Mouse (Mus musculus) ES-Bruce4 (cell line): ENCODE results near the gene Itk. TPM values are rescaled to one million over a fixed set of nuclear protein-coding genes. Genes with fewer than 3 reads are reported as not detected.

Source experiments
- H3K27ac ChIP-seq: 2 replicates; pipeline ENCODE4 v1.5.1; 2012; ENCODE audit warnings: low read length, inconsistent platforms; ENCODE audit not compliant: insufficient read depth
- H3K27me3 ChIP-seq: 2 replicates; pipeline ENCODE4 v1.6.1; 2012; ENCODE audit warnings: mild to moderate bottlenecking, low read length, inconsistent platforms; ENCODE audit not compliant: control insufficient read depth, poor library complexity, insufficient read depth, severe bottlenecking
- H3K36me3 ChIP-seq: 2 replicates; pipeline ENCODE4 v1.6.1; 2012; ENCODE audit warnings: inconsistent platforms, mild to moderate bottlenecking, low read length, moderate library complexity; ENCODE audit not compliant: control insufficient read depth, poor library complexity, insufficient read depth, severe bottlenecking
- H3K4me1 ChIP-seq: one replicate; pipeline ENCODE4 v1.8.1; 2011; ENCODE audit warnings: low read length; ENCODE audit not compliant: control insufficient read depth, insufficient read depth
- H3K4me3 ChIP-seq: 2 replicates; pipeline ENCODE4 v1.5.1; 2011; ENCODE audit warnings: low read depth, mild to moderate bottlenecking, low read length
- H3K9ac ChIP-seq: 2 replicates; pipeline ENCODE4 v1.6.1; 2012; ENCODE audit warnings: low read depth, mild to moderate bottlenecking, inconsistent platforms; ENCODE audit not compliant: poor library complexity, severe bottlenecking
- H3K9me3 ChIP-seq: replicated peaks from 2 replicates; pipeline ENCODE4 v1.6.1; 2012; ENCODE audit warnings: mild to moderate bottlenecking, low read length, inconsistent platforms; ENCODE audit not compliant: control insufficient read depth, poor library complexity, insufficient read depth, severe bottlenecking
- CTCF ChIP-seq: IDR thresholded peaks from one replicate; pipeline ENCODE4 v1.8.1; 2011; ENCODE audit warnings: low read depth, low read length
- EP300 ChIP-seq: IDR thresholded peaks from 2 replicates; pipeline ENCODE4 v1.6.1; 2011; ENCODE audit warnings: low read depth, low read length; ENCODE audit not compliant: insufficient read depth
- POLR2A ChIP-seq: IDR thresholded peaks from one replicate; pipeline ENCODE4 v1.8.1; 2011; ENCODE audit warnings: low read length; ENCODE audit not compliant: insufficient read depth
- polyA plus RNA-seq: library from polyadenylated mRNA; stranded (reverse); fragments of >200 nt; gene quantifications from 2 replicates; pipeline ENCODE4 v1.2.4, GENCODE M21; 2011; ENCODE audit warnings: low read depth; ENCODE audit not compliant: missing spikeins, insufficient read depth, insufficient read length

The Itk gene
- polyA plus RNA-seq, 1 experiment = not detected

DNA sequence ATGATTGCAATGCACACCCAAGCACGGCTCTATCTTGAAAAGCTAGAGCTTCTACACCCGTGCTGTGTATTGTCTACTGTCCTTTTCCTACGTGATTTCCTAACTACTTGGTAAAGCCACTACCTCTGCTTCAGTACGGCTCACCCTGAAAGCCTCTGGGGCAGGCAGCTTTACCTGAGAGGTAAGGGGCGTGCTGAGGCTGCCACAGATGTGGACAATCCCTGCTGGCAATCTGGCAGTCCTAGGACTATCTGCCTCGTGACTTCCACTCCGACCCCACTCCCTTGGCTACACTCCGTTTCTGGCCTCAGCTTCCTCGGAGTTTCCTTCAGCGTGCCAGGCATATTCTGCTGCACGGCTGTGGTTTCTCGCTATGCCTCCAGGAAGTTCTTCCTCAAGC lies 12.2 kb upstream of the Itk start:
- TF ChIP-seq POLR2A = no peak
- no peak for TF ChIP-seq CTCF
- TF ChIP-seq EP300 = no peak
- Histone ChIP-seq H3K36me3 (no peaks in the 10 kb centered on the region), H3K27ac (no peak overlapping the region), H3K4me1 (no peaks in the 10 kb centered on the region), H3K27me3 (no peaks in the 10 kb centered on the region), H3K9ac (no peak overlapping the region), H3K4me3 (no peak overlapping the region), H3K9me3 (no peaks in the 10 kb centered on the region)

- Histone ChIP-seq H3K27ac (no peak overlapping the region), H3K27me3 (no peaks in the 10 kb centered on the region), H3K36me3 (no peaks in the 10 kb centered on the region), H3K4me1 (no peaks in the 10 kb centered on the region), H3K9me3 (no peaks in the 10 kb centered on the region), H3K9ac (no peak overlapping the region), H3K4me3 (no peak overlapping the region)
- TF ChIP-seq POLR2A (no peak), EP300 (no peak), CTCF (no peak)
Measured at GRCm38 (mm10) chr11:46398933-46399383, 9.6 kb upstream of the Itk start.

- Histone ChIP-seq H3K27ac (no peak overlapping the region), H3K27me3 (no peaks in the 10 kb centered on the region), H3K9ac (no peak overlapping the region), H3K9me3 (no peaks in the 10 kb centered on the region), H3K4me3 (no peak overlapping the region), H3K36me3 (no peaks in the 10 kb centered on the region), H3K4me1 (no peaks in the 10 kb centered on the region)
- TF ChIP-seq POLR2A (no peak), CTCF (no peak), EP300 (no peak)
Measured at GRCm38 (mm10) chr11:46398473-46398872, 9.2 kb upstream of the Itk start.

DNA sequence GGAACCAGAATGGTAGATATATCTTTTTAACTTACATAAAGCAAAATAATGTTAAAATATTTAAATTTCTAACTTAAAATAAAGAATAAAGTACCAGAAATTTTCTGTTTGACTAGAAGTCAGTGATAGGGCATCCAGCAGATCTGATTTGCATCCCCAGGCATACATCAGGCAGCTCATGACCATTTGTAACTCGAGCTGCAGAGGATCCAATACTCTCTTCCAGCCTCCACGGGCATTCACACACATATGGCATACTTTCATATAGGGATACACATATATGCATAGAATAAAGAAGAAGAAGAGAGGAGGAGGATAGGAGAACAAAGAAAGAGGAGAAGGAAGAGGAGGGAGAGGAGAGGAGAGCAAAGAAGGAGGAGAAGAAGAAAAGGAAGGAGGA lies 8.6 kb upstream of the Itk start:
- no peaks in the 10 kb centered on the region for H3K4me1 ChIP-seq
- no peak overlapping the region for H3K4me3 ChIP-seq
- TF ChIP-seq CTCF (no peak), POLR2A (no peak), EP300 (no peak)
- H3K27ac ChIP-seq = no peak overlapping the region
- no peaks in the 10 kb centered on the region for H3K27me3 ChIP-seq
- H3K36me3 ChIP-seq = no peaks in the 10 kb centered on the region
- H3K9ac ChIP-seq = no peak overlapping the region
- no peaks in the 10 kb centered on the region for H3K9me3 ChIP-seq

DNA sequence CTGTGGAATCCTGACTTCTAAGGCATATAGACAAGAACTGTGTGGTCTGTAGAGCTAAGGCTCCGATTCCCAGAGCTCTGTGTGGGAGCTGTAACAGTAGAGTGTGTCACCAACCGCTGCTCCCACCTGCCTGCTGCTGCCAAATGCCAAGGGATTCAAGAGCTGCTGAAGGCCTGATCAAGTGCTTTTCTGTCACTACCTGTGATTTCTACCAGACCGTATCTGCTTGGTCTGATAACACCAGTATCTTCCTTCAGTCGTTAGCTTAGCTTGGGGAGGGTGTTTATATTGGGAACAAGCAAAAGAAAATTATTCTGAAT lies 7.5 kb upstream of the Itk start:
- TF ChIP-seq POLR2A = no peak
- no peak for TF ChIP-seq EP300
- no peak for TF ChIP-seq CTCF
- no peaks in the 10 kb centered on the region for H3K4me1 ChIP-seq

DNA sequence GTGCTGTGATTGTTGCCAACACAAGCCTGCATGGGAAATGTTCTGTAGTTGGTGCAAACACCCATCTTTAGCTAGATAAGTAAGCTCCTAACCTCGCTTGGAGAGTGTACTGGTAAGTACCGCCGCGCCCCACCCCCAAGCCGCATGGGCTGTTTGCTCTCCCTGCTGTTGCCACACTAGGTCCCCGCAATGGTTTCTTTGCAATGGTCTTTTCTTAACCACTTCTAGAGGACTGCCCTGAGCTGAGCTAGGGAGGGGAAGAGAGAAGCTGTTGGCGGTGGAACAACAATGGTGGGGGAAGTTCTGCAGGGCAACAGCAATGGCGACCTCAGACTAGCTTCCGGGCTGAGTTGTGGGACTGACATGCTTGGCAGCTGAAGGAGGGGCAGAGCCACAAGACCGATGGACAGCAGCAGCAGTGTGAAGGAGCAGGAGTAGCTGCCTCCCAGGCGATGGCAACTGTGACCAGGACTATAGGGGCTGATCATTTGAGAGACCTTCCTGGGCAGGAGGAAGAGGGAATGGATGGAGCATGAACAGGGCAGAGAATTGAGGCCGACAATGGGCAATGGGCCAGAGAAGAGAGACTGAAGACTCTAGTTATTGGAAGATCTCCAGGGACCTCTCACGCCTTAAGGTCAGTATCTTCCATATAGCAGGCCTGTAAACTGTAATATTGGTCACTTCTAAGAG lies 7.0 kb upstream of the Itk start, which contains the start of gene Fam71b:
TSS of gene Fam71b (plus strand) at position 393 of the 693 bp plus-strand sequence.
- Histone ChIP-seq H3K36me3 (no peaks in the 10 kb centered on the region), H3K4me1 (no peaks in the 10 kb centered on the region), H3K9me3 (no peaks in the 10 kb centered on the region), H3K9ac (no peak within 1 kb of the TSS), H3K27me3 (no peaks in the 10 kb centered on the region), H3K4me3 (no peak within 1 kb of the TSS), H3K27ac (no peak within 1 kb of the TSS)
- TF ChIP-seq CTCF (no peak), EP300 (no peak), POLR2A (no peak)

More for the DNA sequence above, 7.5 kb upstream of the Itk start:
- no peaks in the 10 kb centered on the region for H3K36me3 ChIP-seq
- no peak overlapping the region for H3K27ac ChIP-seq
- no peaks in the 10 kb centered on the region for H3K27me3 ChIP-seq
- H3K9ac ChIP-seq = no peak overlapping the region
- H3K4me3 ChIP-seq = no peak overlapping the region
- H3K9me3 ChIP-seq = no peaks in the 10 kb centered on the region
